Mouse (Mus musculus): Measurements from ENCODE around the gene Dcaf5.

Dcaf5 gene

DNA sequence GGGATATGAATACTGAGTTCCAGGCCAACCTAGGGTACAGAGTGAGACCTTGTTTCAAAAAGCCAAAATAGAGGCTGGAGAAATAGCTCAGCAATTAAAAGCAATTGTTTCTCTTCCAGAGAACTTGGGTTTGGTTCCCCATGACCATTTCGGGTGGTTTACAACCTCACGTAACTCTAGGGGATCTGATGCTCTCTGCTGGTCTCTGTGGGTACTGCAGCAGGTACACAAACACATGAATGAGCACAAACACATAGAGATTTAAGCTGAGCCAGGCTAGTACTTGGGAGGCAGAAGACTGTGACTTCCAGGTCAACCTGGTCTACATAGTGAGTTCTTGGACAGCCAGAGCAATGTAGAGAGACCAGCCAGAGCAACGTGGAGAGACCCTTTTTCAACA is 28.6 kb downstream of the Dcaf5 start:
- in situ Hi-C loops (cut with MboI, MseI): no loop called here

DNA sequence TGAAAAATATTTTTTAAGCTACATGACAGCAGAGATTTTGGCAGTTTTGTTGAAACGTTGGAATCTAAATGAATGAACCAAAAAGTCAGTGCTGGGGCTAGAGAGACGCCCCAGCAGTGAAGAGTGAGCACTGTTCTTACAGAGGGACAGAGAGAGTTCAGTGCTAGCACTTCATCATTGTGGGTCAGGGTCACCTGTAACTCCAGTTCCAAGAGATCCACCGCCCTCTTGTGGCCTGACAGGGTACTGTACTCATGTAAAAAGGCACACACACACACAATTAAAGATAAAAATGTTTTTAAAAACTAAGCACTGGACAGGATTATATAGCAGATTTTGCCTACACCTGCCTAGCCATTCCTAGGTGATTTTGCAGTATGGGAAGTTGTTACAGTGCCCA is 29.8 kb downstream of the Dcaf5 start:
- in situ Hi-C loops (cut with MboI, MseI): no loop called here

DNA sequence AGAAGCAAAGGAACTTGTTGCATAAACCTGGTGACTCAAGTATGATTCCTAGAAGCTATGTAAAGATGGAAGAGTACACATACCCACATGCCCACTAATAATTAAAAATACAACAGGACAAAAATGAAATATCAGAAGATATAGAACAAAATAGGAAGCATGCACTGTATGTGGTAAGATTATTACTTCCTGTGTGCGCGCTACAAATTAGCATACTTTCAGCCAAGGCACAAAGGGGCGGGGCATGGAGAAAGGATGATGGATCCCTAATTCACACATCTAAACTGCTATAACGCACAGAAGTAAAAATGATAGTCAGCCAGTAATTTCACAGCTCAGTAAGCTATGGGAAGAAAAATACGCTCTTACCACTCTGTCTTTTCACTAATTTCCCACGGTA is 32.3 kb downstream of the Dcaf5 start:
- in situ Hi-C loops (cut with MboI, MseI): no loop called here

DNA sequence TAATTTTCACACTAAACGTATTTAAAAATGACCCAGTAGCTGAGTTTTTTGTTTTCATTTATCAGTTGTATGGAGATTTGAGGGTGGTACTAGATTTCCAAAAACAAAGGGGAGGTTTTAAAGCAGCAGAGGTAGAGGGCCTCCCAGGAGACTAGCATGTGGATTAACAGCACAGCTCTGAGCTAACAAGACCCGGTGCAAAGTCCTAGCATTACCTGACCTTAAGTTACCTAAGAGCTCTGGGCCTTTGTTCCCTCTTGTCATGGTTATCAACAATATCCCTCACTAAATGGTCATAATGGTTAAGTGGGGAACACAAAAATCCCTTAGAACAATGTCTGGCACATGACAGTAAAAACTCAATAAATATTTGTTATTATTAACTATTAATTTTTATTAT is 37.3 kb downstream of the Dcaf5 start:
- in situ Hi-C loops (cut with MboI, MseI): no loop called here

DNA sequence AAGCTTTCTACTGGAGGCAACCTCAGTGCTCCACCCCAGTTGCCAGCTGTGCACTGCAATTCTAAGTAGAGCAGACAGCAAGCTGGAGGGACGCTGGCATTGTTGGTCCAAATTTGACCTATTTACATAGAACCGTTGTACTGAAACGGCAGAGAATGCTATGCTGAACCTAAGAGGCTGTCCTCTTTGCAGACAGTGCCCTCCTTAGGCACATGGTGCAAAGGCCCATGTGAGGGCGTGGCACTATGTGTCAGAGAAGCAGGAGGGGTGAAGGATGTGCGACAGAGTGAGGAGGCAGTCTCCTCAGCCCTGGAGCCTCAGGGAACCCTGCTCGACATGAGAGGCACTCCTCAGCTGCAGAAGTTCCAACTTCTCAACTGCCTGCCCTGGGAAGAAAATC is 40.0 kb downstream of the Dcaf5 start:
- in situ Hi-C loops (cut with MboI, MseI): no loop called here

DNA sequence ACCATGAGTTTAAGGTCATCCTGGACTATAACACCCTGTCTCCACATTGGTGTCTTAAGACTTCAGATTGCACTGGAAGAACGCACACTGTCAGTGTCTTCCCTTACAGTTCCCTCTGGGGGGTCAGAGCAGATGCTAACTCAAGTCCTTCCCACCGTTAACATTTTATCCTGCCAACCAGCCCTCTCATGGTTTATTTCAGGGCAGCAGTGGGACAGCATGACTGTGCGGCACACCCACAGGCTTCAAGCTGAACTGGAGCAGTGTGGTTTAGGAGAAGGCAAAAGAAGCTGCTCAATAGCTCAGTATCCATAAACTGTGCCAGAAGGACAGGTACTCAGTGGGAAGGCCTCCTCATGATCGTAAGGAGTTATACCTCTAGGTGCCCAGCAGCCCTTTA is 41.1 kb downstream of the Dcaf5 start:
- in situ Hi-C loops (cut with MboI, MseI): no loop called here

DNA sequence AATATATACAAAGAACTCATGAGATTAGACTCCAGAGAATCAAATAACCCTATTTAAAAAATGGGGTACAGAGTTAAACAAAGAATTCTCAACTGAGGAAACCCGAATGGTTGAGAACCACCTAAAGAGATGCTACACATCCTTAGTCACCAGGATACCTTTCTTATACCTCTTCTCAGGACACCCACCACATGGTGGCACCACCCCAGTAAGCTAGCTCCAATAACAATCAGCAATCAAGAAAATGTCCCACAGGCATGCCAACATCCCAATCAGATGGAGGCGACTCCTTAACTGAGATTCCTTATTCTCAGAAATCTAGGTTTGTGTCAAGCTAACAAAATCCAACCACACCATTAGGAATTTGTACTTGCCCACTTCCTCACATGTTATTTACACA is 42.4 kb downstream of the Dcaf5 start:
- in situ Hi-C loops (cut with MboI, MseI): no loop called here

DNA sequence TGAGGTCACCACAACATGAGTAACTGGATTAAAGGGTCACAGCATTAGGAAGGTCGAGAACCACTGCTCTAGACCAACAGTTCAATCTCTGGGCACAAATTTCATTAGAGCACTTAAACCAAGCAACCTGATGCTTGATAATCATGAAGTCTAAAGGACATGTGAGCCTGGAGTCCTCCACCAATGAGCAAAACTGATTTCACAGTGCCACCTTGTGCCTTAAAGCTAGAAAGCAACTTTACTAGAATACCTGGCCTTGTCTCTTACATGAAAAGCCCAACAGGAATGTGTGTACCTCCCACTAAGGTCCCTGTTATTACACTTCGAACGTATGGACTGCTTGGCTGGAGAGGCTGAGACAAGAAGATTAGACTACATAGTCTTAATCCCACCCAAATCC is 47.0 kb downstream of the Dcaf5 start:
- in situ Hi-C loops (cut with MboI, MseI): no loop called here

DNA sequence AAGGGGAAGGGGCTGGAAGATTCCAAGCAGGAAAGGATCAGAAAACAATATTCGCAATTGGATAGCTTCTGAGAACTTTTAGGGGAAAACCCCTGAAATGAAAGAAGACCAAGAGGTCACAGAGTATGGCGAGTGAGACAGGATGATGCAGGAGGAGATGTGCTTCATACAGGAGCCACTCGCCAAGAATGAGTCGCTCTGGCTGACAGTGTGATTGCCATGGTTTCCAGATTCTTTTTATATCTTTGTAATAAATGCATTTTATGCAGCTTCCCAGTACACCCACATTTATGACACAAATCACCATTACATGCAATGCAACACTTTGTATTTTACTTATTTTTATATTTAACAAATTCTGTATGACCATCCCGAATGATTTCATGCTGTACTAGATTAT is 49.1 kb downstream of the Dcaf5 start:
- in situ Hi-C loops (cut with MboI, MseI): no loop called here

DNA sequence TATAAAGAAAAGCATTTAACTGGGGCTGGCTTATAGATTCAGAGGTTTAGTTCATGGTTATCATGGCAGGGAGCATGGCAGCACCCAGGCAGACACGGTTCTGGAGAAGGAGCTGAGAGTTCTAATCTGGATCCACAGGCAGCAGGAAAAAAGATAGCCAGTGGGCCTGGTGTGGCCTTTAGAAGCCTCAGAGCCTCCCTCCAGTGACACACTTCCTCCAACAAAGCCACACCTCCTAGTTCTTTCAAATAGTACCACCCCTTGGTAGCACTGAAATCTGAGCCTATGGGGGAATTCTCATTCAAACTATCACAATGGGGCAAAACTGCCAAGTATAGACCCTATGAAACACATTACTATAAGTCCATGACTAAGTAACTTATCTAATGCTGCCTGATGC is 51.0 kb downstream of the Dcaf5 start:
- in situ Hi-C loops (cut with MboI, MseI): no loop called here

DNA sequence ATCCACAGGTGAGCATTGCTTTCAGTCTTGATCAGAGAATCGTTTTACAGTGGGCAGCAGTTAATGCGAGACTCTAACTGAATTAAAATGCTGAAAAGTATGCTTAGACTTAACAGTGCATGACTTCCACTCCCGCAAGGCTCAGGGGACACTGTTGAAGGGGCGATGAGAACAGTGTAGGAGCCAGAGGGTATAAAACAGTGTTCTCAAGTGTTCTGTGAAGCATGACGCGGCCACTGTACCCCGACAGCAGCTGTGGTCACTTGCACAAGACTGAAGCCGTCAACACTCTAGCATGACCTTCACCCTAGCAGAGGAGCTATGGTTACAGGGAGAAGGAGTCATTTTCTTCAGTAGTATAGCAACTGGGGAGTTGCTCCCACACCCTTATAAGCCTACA is 52.9 kb downstream of the Dcaf5 start:
- in situ Hi-C loops (cut with MboI, MseI): no loop called here

DNA sequence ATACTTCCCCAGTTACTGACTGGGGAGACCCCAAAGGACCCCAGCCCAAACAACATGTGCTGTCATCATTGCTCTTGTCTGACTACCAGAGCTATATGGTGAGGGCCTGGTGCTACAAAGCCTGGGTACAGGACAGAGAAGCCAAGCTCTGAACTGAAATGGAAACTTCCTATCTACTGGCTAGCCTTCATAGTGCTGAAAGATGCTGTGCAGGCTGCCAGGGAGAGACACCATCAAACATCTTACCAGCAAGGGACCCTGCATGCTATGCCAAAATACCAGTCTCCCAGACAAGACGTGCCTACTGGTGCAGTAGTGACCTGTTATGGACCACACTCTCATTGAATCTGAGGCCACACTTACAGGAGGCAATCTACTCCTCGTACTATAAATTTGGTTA is 53.6 kb downstream of the Dcaf5 start:
- in situ Hi-C loops (cut with MboI, MseI): no loop called here

DNA sequence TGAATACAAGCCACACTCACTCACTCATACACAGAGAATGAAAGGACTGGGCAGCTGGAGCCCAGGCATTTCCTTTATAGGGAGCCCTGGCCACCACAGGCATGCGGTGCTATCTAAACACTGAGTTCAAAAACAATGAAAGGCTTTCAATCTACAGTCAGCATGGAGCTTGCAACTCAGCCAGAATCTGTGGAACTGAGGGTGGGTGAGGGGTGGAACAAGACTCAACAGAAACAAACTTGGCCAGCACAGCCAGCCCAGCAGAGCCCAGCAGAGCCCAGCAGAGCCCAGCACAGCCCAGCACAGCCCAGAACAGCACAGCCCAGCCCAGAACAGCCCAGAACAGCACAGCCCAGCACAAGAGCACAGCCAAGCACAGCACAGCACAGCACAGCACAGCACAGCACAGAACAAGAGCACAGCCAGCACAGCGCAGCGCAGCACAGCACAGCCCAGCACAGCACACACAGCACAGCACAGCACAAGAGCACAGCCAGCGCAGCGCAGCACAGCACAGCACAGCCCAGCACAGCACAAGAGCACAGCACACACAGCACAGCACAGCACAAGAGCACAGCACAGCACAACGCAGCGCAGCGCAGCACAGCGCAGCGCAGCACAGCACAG is 56.5 kb downstream of the Dcaf5 start:
- in situ Hi-C loops (cut with MboI, MseI): no loop called here

DNA sequence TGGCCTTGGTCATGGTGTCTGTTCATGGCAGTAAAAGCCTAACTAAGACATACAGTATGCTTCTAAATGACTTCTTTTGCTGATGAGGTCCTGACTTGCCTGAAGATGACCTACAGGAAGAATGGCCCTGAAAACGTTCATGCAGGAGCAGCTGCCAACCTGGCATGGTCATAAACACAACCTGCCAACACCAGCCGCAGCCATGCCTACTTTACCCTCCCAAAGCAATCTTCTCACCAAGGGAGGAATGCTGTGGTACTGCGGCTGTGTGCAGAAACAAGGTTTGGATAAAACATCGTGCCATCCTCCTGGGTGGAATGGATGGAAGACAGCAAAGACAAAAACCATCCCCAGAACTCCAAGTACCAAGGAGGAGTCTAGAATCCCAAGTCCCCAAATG is 57.0 kb downstream of the Dcaf5 start:
- in situ Hi-C loops (cut with MboI, MseI): no loop called here

DNA sequence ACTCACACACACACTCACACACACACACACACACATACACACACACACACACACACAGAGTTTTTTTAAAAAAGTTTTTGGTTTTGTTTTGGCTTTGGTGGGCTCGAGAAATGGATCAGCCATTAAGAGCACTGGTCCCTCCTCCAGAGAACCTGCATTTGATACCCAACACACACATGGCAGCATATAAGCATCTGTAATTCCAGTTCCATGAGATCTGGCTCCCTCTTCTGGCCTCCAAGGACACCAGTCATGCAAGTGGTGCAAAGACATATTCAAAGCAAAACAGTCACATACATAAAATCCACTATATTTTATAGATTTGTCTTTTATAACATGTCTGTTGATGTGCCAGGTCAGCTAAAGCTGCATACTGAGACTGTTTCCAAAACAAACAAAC is 58.8 kb downstream of the Dcaf5 start:
- in situ Hi-C loops (cut with MboI, MseI): no loop called here

DNA sequence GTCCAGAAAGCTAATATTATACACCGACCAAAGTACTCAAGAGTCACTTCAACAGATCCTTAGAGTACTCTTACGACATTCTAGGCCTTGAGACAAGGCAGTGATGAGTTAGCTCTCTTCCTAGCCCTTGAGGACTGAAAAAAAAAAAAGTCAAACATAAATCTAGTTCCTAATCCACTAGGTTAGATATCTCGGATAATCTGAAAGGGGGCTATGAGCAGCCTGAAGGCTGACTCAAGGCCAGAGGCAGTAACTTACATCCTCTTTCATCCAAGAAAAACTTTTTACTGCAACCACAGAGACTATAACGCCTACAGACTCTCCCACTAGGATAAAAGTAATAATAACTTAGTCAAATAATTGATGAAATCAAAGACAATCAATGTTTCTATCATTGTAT is 60.7 kb downstream of the Dcaf5 start:
- in situ Hi-C loops (cut with MboI, MseI): no loop called here

DNA sequence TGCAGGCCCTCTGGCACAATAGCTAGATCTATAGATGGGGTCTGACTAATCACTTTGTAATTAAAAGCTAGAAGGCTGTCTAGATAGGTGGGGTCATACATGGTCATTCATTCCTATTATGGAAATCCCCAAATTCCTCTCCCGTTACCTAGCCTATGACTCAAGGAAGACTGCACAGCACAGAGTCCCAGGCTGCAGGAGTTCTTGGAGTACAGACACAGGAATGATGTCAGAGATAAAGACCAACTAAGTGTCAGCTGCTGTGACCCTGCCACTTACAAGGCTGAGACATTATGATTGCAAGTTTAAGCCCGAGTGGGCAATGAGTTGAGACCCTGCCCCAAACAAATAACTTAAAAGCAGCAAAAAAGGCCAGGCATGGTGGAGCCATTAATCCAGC is 61.7 kb downstream of the Dcaf5 start:
- in situ Hi-C loops (cut with MboI, MseI): no loop called here

DNA sequence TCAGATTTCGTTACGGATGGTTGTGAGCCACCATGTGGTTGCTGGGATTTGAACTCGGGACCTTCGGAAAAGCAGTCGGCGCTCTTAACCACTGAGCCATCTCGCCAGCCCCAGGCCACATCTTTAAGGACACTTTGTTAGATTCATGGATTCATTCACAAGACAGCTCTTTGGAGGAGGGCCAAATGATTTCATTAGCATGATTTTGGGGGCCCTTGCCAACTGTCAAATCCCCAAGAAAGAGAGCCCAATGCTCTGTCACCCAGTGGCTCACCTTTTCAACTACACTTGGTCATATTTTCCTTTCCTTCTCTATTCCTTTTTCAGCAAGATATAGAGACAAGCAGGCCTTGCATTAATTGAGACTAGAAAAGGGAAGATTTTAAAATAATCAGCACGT is 63.5 kb downstream of the Dcaf5 start:
- in situ Hi-C loops (cut with MboI, MseI): no loop called here

DNA sequence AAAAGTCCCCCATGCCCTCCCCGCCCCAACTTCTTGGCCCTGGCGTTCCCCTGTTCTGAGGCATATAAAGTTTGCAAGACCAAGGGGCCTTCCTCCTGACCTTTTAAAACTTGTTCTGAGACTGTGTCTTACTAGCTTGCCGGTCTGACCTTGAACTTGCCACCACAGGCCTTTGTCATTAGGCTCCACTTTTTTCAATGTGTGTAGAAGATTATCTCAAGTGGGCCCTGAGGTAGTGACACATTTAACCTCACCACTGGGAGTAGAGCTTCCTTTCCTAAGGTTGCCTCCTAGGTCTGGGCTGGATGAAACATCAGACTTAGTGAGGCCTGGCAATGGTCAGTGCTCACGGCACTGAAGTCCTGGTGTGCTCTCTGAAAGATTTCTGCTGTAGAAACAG is 69.2 kb downstream of the Dcaf5 start:
- in situ Hi-C loops (cut with MboI, MseI): loop anchor here (10.0 kb wide), 1 partner anchor 968 kb away; the partner anchor contains the start of gene Slc8a3

DNA sequence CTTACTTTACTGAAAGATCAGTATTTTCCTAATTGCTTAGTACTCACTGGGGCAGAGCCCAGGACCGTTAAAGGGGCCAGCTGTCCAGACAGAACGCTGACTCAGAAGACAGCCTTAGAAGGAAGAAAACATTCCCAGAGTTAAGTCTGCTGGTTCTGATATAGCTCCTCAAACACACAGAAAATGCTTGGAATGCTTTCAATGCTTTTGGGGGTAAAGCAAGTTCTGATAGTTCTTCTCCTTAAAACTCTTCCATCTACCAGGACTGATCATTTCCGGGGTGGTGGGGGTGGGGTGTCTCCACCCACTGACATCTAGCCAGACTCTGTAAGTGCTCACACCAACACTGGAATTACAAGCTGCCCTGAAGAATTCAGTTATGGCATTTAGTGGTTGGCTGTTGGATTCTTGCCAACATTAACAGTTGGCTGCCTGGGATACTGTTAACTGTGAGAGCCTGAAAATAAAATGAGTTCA is 70.4 kb downstream of the Dcaf5 start:
- in situ Hi-C loops (cut with MboI, MseI): loop anchor here (10.0 kb wide), 1 partner anchor 969 kb away; the partner anchor contains the start of gene Slc8a3

DNA sequence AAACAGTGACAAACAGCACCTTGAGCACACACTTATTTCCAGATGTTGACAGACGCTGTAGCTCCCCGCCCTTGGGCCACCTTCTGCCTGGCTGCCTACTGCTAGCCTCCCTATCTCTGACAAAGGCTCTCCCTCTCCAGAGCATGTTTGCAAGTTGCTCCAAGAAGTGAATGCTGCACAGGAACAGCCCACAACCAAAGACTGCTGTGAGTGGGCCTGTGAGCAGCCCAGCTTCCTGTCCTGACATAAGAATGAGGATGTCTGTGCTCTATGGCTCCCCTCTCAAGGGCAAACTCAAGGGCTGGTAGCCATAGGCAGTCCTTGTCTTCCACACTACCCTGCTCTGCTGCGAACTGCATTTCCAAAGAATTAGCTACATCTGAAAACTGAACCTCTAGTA is 71.1 kb downstream of the Dcaf5 start:
- in situ Hi-C loops (cut with MboI, MseI): loop anchor here (10.0 kb wide), 1 partner anchor 969 kb away; the partner anchor contains the start of gene Slc8a3

DNA sequence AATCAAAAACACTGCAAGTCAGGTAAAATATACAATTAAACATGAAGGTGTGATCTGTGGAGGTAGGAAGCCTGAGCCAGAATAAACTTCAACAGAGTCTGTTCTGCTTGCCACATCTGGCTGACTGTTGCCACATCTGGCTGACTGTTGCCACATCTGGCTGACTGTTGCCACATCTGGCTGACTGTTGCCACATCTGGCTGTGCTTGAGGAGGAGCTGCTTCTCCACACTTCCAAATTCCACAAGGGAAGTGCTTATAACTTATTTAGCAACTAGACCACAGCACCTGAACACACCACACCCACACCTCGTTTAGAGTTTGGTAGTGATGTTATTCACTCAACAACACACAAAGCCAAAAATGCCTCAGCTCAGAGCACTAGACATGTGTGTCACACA is 74.7 kb downstream of the Dcaf5 start:
- in situ Hi-C loops (cut with MboI, MseI): loop anchor here (10.0 kb wide), 1 partner anchor 973 kb away; the partner anchor contains the start of gene Slc8a3

DNA sequence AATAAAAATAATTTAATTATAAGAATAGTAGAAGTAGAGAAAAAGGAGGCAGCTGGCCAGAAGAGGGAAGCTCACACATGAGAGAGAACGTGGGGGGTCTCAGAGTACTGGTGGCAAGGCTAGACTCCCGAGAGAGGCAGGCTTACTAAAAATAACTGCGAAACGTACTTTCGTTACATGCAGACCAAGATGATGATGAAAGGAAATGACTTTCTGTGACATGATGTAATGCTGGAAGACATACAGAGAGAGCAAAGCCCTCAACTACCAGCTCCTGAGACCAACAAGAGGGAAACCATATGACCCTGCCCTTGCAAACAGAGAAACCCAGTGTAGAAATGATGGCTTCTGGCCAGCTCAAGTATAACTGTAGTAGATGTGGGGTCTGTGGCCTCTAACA is 76.1 kb downstream of the Dcaf5 start:
- in situ Hi-C loops (cut with MboI, MseI): loop anchor here (10.0 kb wide), 1 partner anchor 974 kb away; the partner anchor contains the start of gene Slc8a3

DNA sequence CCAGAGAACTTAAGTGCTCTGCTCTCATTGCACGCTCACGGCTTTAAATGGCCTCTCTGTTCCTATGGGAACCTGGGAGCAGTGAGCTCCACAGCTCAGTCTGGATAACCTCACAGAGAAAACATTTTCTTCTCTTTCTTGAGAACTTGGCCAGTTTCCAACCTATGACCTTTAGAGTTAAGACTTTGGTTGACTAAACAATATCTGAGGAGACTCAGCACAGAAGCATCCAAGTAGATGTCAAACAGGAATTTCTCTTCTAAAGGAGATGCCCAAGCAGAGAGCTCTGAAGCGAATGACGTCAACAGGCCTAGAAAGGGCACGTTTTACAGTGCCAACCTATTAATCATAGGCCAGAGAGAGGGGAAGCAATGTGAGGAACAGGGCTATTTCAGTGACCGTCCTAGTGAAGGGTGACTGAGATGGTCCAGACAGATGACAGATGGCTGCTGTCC is 91.6 kb downstream of the Dcaf5 start:
- in situ Hi-C loops (cut with MboI, MseI): no loop called here
